Mouse (Mus musculus) kidney, adult 2 months (tissue): ENCODE measurements around the gene Abcc4. TPM values are rescaled to one million over a fixed set of nuclear protein-coding genes. Genes with fewer than 3 reads are reported as not detected.

ENCODE experiments used
- DNase-seq: peaks from one replicate; pipeline ENCODE4 v3.0.0; 2021
- H3K27ac ChIP-seq: fragments of 200-500 bp; 2 replicates; pipeline ENCODE4 v1.5.1; 2012; ENCODE audit warnings: low read depth, low read length, control low read depth, inconsistent platforms; ENCODE audit not compliant: insufficient read depth
- H3K27me3 ChIP-seq: fragments of 200-500 bp; replicated peaks from 2 replicates; pipeline ENCODE4 v1.6.1; 2012; ENCODE audit warnings: mild to moderate bottlenecking, moderate library complexity, low read length, inconsistent platforms; ENCODE audit not compliant: control insufficient read depth, insufficient read depth
- H3K36me3 ChIP-seq: fragments of 200-500 bp; 2 replicates; pipeline ENCODE4 v1.6.1; 2012; ENCODE audit warnings: mild to moderate bottlenecking, moderate library complexity, low read length, inconsistent platforms; ENCODE audit not compliant: control insufficient read depth, insufficient read depth
- H3K4me1 ChIP-seq: fragments of 200-500 bp; 2 replicates; pipeline ENCODE4 v1.6.1; 2011; ENCODE audit warnings: low read length; ENCODE audit not compliant: control insufficient read depth, insufficient read depth
- H3K4me3 ChIP-seq: fragments of 200-500 bp; 2 replicates; pipeline ENCODE4 v1.5.1; 2011; ENCODE audit warnings: mild to moderate bottlenecking, low read depth, low read length, control low read depth; ENCODE audit not compliant: insufficient read depth
- CTCF ChIP-seq: fragments of 200-500 bp; conservative IDR thresholded peaks from 2 replicates; pipeline ENCODE4 v1.5.1; 2011; ENCODE audit warnings: low read depth, mild to moderate bottlenecking, control low read depth, low read length, moderate library complexity, mixed read lengths; ENCODE audit not compliant: insufficient read depth, insufficient read length
- POLR2A ChIP-seq: fragments of 200-500 bp; IDR thresholded peaks from one replicate; pipeline ENCODE4 v1.6.1; 2011; ENCODE audit warnings: low read depth, low read length, control low read depth
- WGBS: fragments of 180-500 bp; shearing (Covaris S2); methylation state at CpG from one replicate; pipeline ENCODE4 v1.1.7; 2018; 5-methylcytosine and 5-hydroxymethylcytosine counted together
- polyA plus RNA-seq: library from polyadenylated mRNA; depleted of rRNA; stranded (reverse); fragments of >200 nt; gene quantifications from 2 replicates; pipeline ENCODE4 v1.2.3, GENCODE M21; 2012

Abcc4 gene
- polyA plus RNA-seq, 1 experiment, result 31.3 TPM

- WGBS, result 56% methylated on average over 6 of the region's 6 CpGs
- H3K27me3 ChIP-seq, result no peaks in the 10 kb centered on the region
- no peaks in the 10 kb centered on the region for H3K36me3 ChIP-seq
- H3K4me1 ChIP-seq, result peaks cover 16% of the 10 kb centered on the region
- H3K4me3 ChIP-seq, result no peak overlapping the region
- peak overlapping the region; percentile 49 for H3K27ac ChIP-seq
- TF ChIP-seq POLR2A (no peak), CTCF (no peak)
- DNase-seq, result no peak
Measured at GRCm38 (mm10) chr14:118691910-118692309, 14.1 kb downstream of the Abcc4 start.

DNA sequence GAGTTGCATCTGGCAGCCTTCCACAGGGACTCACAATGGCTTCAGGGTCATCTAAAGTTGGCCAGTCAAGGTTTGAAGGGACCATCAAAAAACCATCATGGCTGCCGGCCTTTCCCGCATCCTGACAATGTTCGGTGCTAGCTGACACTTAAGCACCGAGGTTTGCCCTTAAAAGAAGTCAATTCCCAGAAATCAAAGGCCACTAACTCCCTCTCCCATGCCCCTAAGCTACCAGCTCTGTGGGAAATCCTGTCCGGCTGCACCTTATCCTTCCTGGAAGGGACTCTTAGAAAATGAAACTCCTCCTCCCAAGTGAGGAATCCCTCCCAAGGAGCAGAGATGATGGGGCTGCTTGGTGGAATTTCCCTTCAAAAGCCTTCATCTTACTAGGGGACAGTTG is 14.6 kb downstream of the Abcc4 start:
- TF ChIP-seq CTCF (no peak), POLR2A (no peak)
- WGBS, result 78% methylated on average over 5 of the region's 5 CpGs
- no peaks in the 10 kb centered on the region for H3K36me3 ChIP-seq
- no peak for DNase-seq
- H3K4me3 ChIP-seq, result no peak overlapping the region
- peak overlapping the region; percentile 49 for H3K27ac ChIP-seq
- no peaks in the 10 kb centered on the region for H3K27me3 ChIP-seq
- H3K4me1 ChIP-seq, result peaks cover 16% of the 10 kb centered on the region

DNA sequence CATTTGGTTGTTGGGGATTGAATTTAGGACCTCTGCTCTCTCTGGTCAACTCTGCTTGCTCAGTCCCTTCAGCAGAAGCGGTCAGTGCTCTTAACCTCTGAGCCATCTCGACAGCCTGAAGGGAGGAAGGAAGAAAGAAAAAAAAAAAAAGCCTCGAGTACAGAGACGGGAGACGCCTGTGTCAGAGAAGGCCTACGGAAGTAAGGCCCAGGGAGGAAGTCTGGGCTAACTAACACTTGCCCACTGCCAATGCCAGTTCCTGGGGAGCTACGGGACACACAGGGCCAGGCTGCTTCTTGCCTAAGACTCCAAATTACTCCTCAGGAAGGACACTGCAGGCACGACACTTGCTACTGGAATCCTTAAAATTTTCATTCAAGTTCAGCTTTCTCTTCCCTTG is 15.1 kb downstream of the Abcc4 start:
- Histone ChIP-seq H3K27ac (peak overlapping the region; percentile 42), H3K36me3 (no peaks in the 10 kb centered on the region), H3K4me1 (peaks cover 16% of the 10 kb centered on the region), H3K4me3 (no peak overlapping the region), H3K27me3 (no peaks in the 10 kb centered on the region)
- 37% methylated on average over 8 of the region's 8 CpGs for WGBS
- peak; percentile 51 for DNase-seq
- TF ChIP-seq POLR2A (no peak), CTCF (no peak)

- no peak for TF ChIP-seq POLR2A
- no peak for TF ChIP-seq CTCF
- Histone ChIP-seq H3K4me1 (peaks cover 16% of the 10 kb centered on the region), H3K4me3 (no peak overlapping the region), H3K36me3 (no peaks in the 10 kb centered on the region), H3K27ac (0 out of 2 replicates have a peak overlapping the region, but pooled peaks have one; percentile 10), H3K27me3 (no peaks in the 10 kb centered on the region)
- 60% methylated on average over 10 of the region's 10 CpGs for WGBS
- DNase-seq, result peak; percentile 50
Measured at GRCm38 (mm10) chr14:118690336-118690735, 15.7 kb downstream of the Abcc4 start.

- H3K36me3 ChIP-seq, result no peaks in the 10 kb centered on the region
- WGBS, result 73% methylated on average over 5 of the region's 5 CpGs
- H3K27ac ChIP-seq, result no peak overlapping the region
- DNase-seq, result peak; percentile 49
- TF ChIP-seq CTCF (no peak), POLR2A (no peak)
- no peaks in the 10 kb centered on the region for H3K27me3 ChIP-seq
- no peak overlapping the region for H3K4me3 ChIP-seq
- H3K4me1 ChIP-seq, result peaks cover 11% of the 10 kb centered on the region; the same call in 1 of the 2 replicates
Measured at GRCm38 (mm10) chr14:118688643-118689042, 17.4 kb downstream of the Abcc4 start.

GRCm38 (mm10) chr14:118686861-118687260 is 19.2 kb downstream of the Abcc4 start:
- no peak for DNase-seq
- TF ChIP-seq CTCF, result no peak
- TF ChIP-seq POLR2A, result no peak
- Histone ChIP-seq H3K4me1 (peaks cover 5% of the 10 kb centered on the region; the same call in 1 of the 2 replicates), H3K27me3 (no peaks in the 10 kb centered on the region), H3K27ac (no peak overlapping the region), H3K36me3 (no peaks in the 10 kb centered on the region), H3K4me3 (no peak overlapping the region)
- WGBS, result 59% methylated on average over 5 of the region's 5 CpGs

GRCm38 (mm10) chr14:118685572-118685971 is 20.4 kb downstream of the Abcc4 start:
- Histone ChIP-seq H3K27ac (no peak overlapping the region), H3K27me3 (no peaks in the 10 kb centered on the region), H3K36me3 (no peaks in the 10 kb centered on the region), H3K4me1 (peaks cover 4% of the 10 kb centered on the region; the same call in 1 of the 2 replicates), H3K4me3 (no peak overlapping the region)
- 86% methylated on average over 6 of the region's 6 CpGs for WGBS
- no peak for DNase-seq
- no peak for TF ChIP-seq CTCF
- no peak for TF ChIP-seq POLR2A
